Mouse (Mus musculus): ENCODE data around the gene Hoxc10. TPM values are rescaled to one million over a fixed set of nuclear protein-coding genes. Genes with fewer than 3 reads are reported as not detected.
A peak's percentile ranks its signal among the peaks of the same experiment; 100 is the strongest.

Gene Hoxc10
- polyA plus RNA-seq, 1 experiment from 2014 or later: not detected

DNA sequence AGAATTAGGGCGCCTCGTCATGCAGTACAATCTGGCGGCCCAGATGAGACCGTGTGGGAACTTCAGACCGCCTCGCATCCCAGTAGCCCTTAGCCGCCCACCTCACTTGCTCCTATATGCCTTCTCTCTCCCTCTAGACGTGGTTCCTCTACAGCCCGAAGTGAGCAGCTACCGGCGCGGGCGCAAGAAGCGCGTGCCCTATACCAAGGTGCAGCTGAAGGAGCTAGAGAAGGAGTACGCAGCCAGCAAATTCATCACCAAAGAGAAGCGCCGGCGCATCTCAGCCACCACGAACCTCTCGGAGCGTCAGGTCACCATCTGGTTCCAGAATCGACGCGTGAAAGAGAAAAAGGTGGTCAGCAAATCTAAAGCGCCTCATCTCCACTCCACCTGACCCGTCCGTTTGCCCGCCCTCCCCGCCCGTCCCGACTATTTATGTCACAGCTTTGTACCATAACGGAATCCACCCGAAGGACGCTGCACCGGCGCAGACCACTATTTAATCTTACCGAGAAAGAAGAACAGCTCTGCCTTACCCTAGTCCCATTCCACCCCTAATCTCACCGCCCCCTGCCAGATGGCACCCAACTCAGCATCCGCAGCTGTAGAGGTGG, 39.5 kb upstream of the Hoxc10 start:
- Histone ChIP-seq H3K4me3 (replicated peaks; ENCODE audit: low read length) (no peak overlapping the region), H3K4me1 (replicated peaks; ENCODE audit: control insufficient read depth, insufficient read depth, low read length) (no peaks in the 10 kb centered on the region), H3K27ac (ENCODE audit: low read length) (no peak overlapping the region), H3K9me3 (ENCODE audit: control insufficient read depth, low read length) (no peaks in the 10 kb centered on the region), H3K36me3 (ENCODE audit: control insufficient read depth, insufficient read depth) (no peaks in the 10 kb centered on the region), H3K9ac (replicated peaks; ENCODE audit: low read depth, low read length) (no peak overlapping the region), H3K27me3 (replicated peaks; ENCODE audit: control insufficient read depth, insufficient read depth, low read length) (peaks cover 91% of the 10 kb centered on the region), H3K4me2 (ENCODE audit: low read length) (no peak overlapping the region)
- WGBS: under 1% methylated on average over 40 of the region's 40 CpGs
- ATAC-seq: no peak

DNA sequence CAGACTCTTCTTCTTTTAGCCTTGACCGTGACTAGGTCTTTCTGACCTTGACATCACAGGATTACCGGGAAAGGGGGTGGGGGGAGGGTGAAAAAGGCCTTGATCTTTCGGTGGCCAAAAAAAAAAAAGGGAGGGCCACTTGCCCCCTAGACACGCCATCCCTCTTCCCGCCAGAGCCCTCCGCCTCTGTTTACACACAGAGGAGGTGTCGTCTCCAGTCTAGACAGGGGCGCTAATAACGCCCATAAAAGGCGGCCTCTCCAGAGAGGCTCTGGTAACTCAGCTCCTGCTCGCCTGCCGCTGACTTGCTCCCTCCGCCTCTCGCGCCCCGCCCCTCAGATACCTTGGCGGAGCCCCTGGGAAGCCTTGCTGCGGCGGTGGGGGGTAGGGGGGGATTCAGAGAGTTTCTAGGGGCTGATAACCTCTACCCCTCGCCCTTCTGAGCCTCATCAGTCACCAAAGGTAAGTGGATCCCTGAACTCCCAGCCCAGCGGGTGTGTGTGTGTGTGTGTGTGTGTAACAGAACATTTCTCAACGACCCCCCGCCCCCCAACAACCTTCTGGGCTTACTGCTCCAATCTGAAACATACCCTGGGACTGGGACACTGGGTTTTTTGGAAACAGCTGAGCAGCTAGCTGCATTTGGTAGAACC, 34.8 kb upstream of the Hoxc10 start:
- ATAC-seq: no peak
- no peak overlapping the region for H3K4me3 ChIP-seq (replicated peaks; ENCODE audit: low read length)
- H3K4me1 ChIP-seq (replicated peaks; ENCODE audit: control insufficient read depth, insufficient read depth, low read length): no peaks in the 10 kb centered on the region
- no peak overlapping the region for H3K4me2 ChIP-seq (ENCODE audit: low read length)
- H3K27me3 ChIP-seq (replicated peaks; ENCODE audit: control insufficient read depth, insufficient read depth, low read length): peaks cover 99% of the 10 kb centered on the region
- H3K27ac ChIP-seq (ENCODE audit: low read length): no peak overlapping the region
- no peak overlapping the region for H3K9ac ChIP-seq (replicated peaks; ENCODE audit: low read depth, low read length)
- no peaks in the 10 kb centered on the region for H3K36me3 ChIP-seq (ENCODE audit: control insufficient read depth, insufficient read depth)
- no peaks in the 10 kb centered on the region for H3K9me3 ChIP-seq (ENCODE audit: control insufficient read depth, low read length)
- WGBS: under 1% methylated on average over 23 of the region's 23 CpGs

DNA sequence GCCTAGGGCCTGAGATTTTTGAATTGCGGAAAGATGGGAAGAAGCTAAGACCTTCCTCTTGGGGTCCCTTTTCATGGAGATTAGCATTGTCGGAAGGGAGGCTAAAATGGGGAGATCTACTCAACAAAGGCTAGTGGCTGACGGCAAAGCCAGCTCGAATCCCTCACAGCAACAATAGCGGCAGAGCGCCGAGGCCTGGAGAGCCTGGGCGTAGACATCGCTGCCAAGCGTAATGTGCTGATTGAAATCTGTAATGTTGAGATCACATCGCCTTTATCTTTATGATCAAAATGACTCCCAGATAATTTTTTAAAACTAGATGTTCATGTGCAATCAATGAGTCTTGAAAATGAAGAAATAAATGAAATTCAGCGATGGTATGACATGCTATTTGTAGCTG, 32.2 kb upstream of the Hoxc10 start:
- Histone ChIP-seq H3K9me3 (ENCODE audit: control insufficient read depth, low read length) (no peaks in the 10 kb centered on the region), H3K9ac (replicated peaks; ENCODE audit: low read depth, low read length) (no peak overlapping the region), H3K4me3 (replicated peaks; ENCODE audit: low read length) (no peak overlapping the region), H3K27ac (ENCODE audit: low read length) (no peak overlapping the region), H3K4me1 (replicated peaks; ENCODE audit: control insufficient read depth, insufficient read depth, low read length) (no peaks in the 10 kb centered on the region), H3K4me2 (ENCODE audit: low read length) (no peak overlapping the region), H3K27me3 (replicated peaks; ENCODE audit: control insufficient read depth, insufficient read depth, low read length) (peaks cover 99% of the 10 kb centered on the region), H3K36me3 (ENCODE audit: control insufficient read depth, insufficient read depth) (no peaks in the 10 kb centered on the region)
- no peak for ATAC-seq
- 2% methylated on average over 12 of the region's 12 CpGs for WGBS

DNA sequence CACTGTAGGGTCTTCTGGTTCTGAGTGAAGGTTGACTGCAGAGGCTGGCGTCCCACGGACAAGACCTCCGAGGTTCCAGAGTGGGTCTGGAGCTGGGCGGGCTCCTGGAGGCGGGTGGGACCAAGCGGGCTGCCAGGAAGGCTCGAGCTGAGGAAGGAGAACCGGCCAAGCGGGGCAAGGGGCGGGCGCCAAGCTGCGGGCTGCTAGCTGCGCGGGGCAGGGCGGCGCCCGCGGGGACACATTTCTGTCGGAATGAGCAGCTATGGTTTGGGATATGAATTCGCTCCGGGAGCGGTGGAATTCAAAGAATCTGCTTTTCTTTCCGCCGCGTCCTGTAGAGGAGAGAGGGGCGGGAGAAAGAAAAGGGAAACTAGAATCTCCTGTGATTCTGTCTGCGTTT, 31.7 kb upstream of the Hoxc10 start:
- no peak overlapping the region for H3K27ac ChIP-seq (ENCODE audit: low read length)
- WGBS: under 1% methylated on average over 27 of the region's 27 CpGs
- no peak for ATAC-seq

DNA sequence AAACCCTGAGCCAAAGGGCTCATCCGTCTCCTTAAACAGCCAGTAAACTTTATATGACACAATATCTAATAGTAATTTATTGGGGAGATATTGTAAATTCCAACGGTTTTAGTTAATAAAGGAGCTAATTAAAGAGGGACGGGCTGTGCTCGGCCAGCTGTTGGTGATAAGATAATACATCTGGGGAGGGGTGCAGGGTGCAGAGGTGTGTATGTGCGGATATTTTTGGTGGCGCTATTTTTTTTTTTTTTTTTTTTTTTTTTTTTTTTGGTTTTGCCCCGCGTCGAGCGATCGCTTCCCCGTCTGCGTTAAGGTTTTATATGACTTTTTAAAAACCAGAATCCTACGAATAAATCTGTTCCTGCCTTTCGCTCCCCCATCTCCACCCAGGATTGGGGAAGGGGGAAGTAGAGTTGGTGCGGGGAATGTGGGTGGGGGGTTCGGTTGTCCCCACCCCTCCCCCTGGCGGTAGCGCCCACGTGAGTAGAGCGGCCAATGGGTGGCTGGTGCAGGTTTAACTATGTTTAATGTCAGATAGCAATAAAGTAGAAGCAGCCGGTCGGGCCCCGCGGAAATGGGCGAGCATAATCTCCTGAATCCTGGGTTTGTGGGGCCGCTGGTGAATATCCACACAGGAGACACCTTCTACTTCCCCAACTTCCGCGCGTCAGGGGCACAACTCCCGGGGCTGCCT, 30.2 kb upstream of the Hoxc10 start, which contains the start of gene Hoxc12:
Hoxc12 (plus strand) TSS at position 479 of the 694 bp plus-strand sequence.
- Histone ChIP-seq H3K9me3 (ENCODE audit: control insufficient read depth, low read length) (no peaks in the 10 kb centered on the region), H3K4me3 (replicated peaks; ENCODE audit: low read length) (no peak within 1 kb of the TSS), H3K4me1 (replicated peaks; ENCODE audit: control insufficient read depth, insufficient read depth, low read length) (no peaks in the 10 kb centered on the region), H3K4me2 (ENCODE audit: low read length) (no peak within 1 kb of the TSS), H3K27ac (ENCODE audit: low read length) (no peak within 1 kb of the TSS), H3K27me3 (replicated peaks; ENCODE audit: control insufficient read depth, insufficient read depth, low read length) (peaks cover 99% of the 10 kb centered on the region), H3K9ac (replicated peaks; ENCODE audit: low read depth, low read length) (no peak within 1 kb of the TSS), H3K36me3 (ENCODE audit: control insufficient read depth, insufficient read depth) (no peaks in the 10 kb centered on the region)
- 2% methylated on average over 30 of the region's 31 CpGs for WGBS
- no peak for ATAC-seq

More for the DNA sequence above, 31.7 kb upstream of the Hoxc10 start:
- Histone ChIP-seq H3K9ac (replicated peaks; ENCODE audit: low read depth, low read length) (no peak overlapping the region), H3K9me3 (ENCODE audit: control insufficient read depth, low read length) (no peaks in the 10 kb centered on the region), H3K4me1 (replicated peaks; ENCODE audit: control insufficient read depth, insufficient read depth, low read length) (no peaks in the 10 kb centered on the region), H3K4me3 (replicated peaks; ENCODE audit: low read length) (no peak overlapping the region), H3K36me3 (ENCODE audit: control insufficient read depth, insufficient read depth) (no peaks in the 10 kb centered on the region), H3K4me2 (ENCODE audit: low read length) (no peak overlapping the region), H3K27me3 (replicated peaks; ENCODE audit: control insufficient read depth, insufficient read depth, low read length) (peaks cover 99% of the 10 kb centered on the region)

DNA sequence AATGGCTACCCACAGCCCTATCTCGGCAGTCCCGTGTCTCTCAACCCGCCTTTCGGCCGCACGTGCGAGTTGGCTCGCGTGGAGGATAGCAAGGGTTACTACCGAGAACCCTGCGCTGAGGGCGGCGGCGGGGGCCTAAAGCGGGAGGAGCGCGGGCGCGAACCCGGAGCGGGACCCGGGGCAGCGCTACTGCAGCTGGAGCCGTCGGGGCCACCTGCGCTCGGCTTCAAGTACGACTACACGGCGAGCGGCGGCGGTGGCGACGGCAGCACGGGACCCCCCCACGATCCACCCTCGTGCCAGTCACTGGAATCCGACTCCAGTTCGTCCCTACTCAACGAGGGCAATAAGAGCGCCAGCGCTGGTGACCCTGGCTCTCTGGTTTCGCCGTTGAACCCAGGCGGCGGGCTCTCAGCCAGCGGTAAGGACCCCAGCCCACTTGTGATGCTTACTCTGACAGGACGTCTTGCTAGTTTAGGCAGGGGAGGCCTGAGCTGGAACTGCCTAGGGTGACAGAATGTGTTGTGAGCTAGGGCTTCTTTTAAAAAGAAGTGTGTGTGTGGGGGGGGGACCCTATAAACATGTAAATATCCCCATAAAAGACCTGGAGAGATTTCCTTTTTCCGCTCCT, 29.4 kb upstream of the Hoxc10 start:
- H3K36me3 ChIP-seq (ENCODE audit: control insufficient read depth, insufficient read depth): no peaks in the 10 kb centered on the region
- no peak overlapping the region for H3K4me3 ChIP-seq (replicated peaks; ENCODE audit: low read length)
- H3K9ac ChIP-seq (replicated peaks; ENCODE audit: low read depth, low read length): no peak overlapping the region
- H3K4me2 ChIP-seq (ENCODE audit: low read length): no peak overlapping the region
- H3K9me3 ChIP-seq (ENCODE audit: control insufficient read depth, low read length): no peaks in the 10 kb centered on the region
- H3K4me1 ChIP-seq (replicated peaks; ENCODE audit: control insufficient read depth, insufficient read depth, low read length): no peaks in the 10 kb centered on the region
- H3K27ac ChIP-seq (ENCODE audit: low read length): no peak overlapping the region
- WGBS: 1% methylated on average over 50 of the region's 50 CpGs
- ATAC-seq: no peak
- H3K27me3 ChIP-seq (replicated peaks; ENCODE audit: control insufficient read depth, insufficient read depth, low read length): peaks cover 97% of the 10 kb centered on the region

DNA sequence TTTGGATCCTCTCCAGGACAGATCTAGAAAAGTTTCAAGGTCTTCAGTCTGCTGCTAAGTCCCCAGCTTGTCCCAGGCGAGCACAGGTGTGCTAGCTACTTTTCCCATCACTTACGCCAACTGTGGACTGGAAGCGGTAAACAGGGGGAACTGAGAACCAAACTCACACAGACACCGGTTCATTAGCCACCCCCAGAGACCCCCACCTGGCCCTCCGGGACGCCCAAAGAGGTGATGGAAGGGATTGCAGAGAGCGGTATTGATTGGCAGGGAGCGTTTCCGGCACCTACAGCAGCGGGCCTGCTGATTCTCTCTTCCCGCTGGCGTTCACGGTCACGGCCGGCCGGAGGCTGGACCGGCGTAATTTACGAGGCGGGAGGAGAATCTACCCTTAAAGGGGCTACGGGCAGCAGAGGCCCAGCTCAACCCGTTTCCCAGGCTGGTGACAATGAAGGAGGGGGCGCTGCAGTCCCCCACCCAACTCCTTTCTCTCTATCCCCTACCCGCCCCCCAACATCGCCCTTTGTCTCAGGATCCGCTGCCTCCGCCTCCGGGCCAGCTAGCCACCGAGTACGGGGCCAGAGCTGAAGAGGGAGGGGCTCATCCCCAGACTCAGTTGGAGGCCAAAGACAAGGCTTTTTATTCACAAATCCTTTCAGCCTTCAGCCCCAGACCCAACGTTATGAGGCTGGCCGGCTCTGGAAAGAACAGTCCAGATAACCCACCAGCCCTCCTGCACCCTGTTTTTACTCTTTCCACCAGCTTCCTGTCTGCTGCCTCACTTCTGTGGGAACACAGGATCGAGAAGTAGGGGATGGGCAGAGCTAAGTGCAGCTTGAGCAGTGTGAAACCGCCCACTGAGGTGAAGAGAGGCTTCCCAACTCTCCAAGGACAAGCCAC, 27.1 kb upstream of the Hoxc10 start:
- no peak overlapping the region for H3K9ac ChIP-seq (replicated peaks; ENCODE audit: low read depth, low read length)
- 1% methylated on average over 33 of the region's 34 CpGs for WGBS
- H3K4me3 ChIP-seq (replicated peaks; ENCODE audit: low read length): no peak overlapping the region
- peaks cover 4% of the 10 kb centered on the region; the same call in 1 of the 2 replicates for H3K4me1 ChIP-seq (replicated peaks; ENCODE audit: control insufficient read depth, insufficient read depth, low read length)
- H3K27me3 ChIP-seq (replicated peaks; ENCODE audit: control insufficient read depth, insufficient read depth, low read length): peaks cover 88% of the 10 kb centered on the region
- ATAC-seq: no peak
- no peak overlapping the region for H3K27ac ChIP-seq (ENCODE audit: low read length)
- no peaks in the 10 kb centered on the region for H3K36me3 ChIP-seq (ENCODE audit: control insufficient read depth, insufficient read depth)
- H3K9me3 ChIP-seq (ENCODE audit: control insufficient read depth, low read length): no peaks in the 10 kb centered on the region
- H3K4me2 ChIP-seq (ENCODE audit: low read length): no peak overlapping the region

DNA sequence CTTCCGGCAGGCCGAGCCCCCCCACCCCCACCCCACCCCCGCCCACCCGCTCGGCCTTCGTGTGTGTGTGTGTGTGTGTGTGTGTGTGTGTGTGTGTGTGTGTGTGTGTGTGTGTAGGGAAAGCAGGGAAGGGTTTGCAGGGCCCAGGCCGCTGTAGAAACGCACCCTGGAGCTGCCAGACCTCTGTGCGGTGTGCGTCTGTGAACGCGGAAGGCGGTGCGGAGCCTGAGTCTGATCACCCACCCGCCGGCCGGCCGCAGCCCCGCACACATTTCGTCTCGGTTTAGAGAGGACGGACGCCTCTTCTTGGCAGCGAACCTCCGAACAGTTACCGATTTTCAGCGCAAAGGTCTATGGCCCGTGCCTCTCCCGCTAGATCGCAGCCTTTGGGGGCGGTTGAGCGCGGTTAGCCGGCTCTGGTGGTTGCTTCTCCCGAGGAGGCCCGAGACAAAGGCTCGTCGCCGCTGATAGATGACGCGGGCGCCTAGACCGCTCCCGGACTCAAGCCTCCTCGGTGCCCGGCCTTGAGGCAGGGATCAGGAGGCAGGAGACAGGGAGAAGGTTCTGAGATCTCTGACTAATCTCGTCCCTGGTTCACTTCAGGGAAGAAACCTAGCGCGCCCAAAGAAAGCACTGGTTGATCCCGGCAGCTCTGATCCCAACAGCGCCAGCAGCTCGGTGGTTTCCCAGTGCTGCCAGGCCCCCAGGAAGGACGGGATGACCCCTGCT, 23.7 kb upstream of the Hoxc10 start:
- no peak overlapping the region for H3K9ac ChIP-seq (replicated peaks; ENCODE audit: low read depth, low read length)
- WGBS: under 1% methylated on average over 53 of the region's 53 CpGs
- H3K4me2 ChIP-seq (ENCODE audit: low read length): peak overlapping the region; percentile 27
- no peaks in the 10 kb centered on the region for H3K36me3 ChIP-seq (ENCODE audit: control insufficient read depth, insufficient read depth)
- peaks cover 4% of the 10 kb centered on the region; the same call in 1 of the 2 replicates for H3K4me1 ChIP-seq (replicated peaks; ENCODE audit: control insufficient read depth, insufficient read depth, low read length)
- H3K9me3 ChIP-seq (ENCODE audit: control insufficient read depth, low read length): no peaks in the 10 kb centered on the region
- no peak overlapping the region for H3K27ac ChIP-seq (ENCODE audit: low read length)
- H3K27me3 ChIP-seq (replicated peaks; ENCODE audit: control insufficient read depth, insufficient read depth, low read length): peaks cover 87% of the 10 kb centered on the region
- ATAC-seq: no peak
- peak overlapping the region; percentile 13 for H3K4me3 ChIP-seq (replicated peaks; ENCODE audit: low read length)

Data from forebrain, embryonic 16.5 days (tissue).